ENCODE assay signal across 23 mouse cellular contexts in the genomic region with DNA sequence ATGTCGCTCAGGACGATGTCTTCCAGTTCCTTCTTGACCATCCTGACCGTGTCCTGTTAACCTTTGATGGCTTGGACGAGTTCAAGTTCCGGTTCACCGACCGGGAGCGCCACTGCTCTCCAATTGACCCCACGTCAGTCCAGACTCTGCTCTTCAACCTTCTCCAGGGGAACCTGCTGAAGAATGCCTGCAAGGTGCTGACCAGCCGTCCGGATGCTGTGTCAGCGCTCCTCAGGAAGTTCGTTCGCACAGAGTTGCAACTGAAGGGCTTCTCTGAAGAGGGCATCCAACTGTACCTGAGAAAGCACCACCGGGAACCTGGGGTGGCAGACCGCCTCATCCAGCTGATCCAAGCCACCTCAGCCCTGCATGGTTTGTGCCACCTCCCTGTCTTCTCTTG. TPM values are rescaled to one million over a fixed set of nuclear protein-coding genes. Genes with fewer than 3 reads are reported as not detected.
DNase-seq lines count a peak whose midpoint lies in the region; ATAC-seq and TF ChIP-seq lines count a peak whose summit lies in the region.
"Had no signal": no experiment of that assay in that cellular context is flagged by ENCODE, and none has a peak within 500 bp of the region (broad histone marks: within the 10 kb centered on the region; RNA-seq: fewer than 3 reads in every experiment).

No protein-coding gene starts in this region.

- no peak overlapping the region for H3K27ac ChIP-seq in kidney, embryonic 15.5 days
- peak overlapping the region; percentile 67 for H3K27ac ChIP-seq in bone marrow, adult 2 months (ENCODE audit: control insufficient read depth, insufficient read depth, low read depth, low read length, poor library complexity)
- no peak overlapping the region for H3K27ac ChIP-seq in kidney, postnatal 0 days
- H3K27ac ChIP-seq: forebrain, embryonic 13.5 days; hindbrain, embryonic 12.5 days; liver, embryonic 14.5 days had no signal

- no peak overlapping the region for H3K4me2 ChIP-seq in kidney, embryonic 15.5 days
- H3K4me2 ChIP-seq in kidney, postnatal 0 days (ENCODE audit: low read length), result no peak overlapping the region
- H3K4me2 ChIP-seq: forebrain, embryonic 13.5 days; hindbrain, embryonic 12.5 days had no signal

- DNase-seq in kidney, adult 11 months, result peak; percentile 90
- DNase-seq in kidney, postnatal 0 days (ENCODE audit: low spot score), result no peak
- DNase-seq in kidney, postnatal 4 days, result peak; percentile 30 to 66
- no peak for DNase-seq in cerebellum, adult 18-20 months
- DNase-seq in adipocyte (ENCODE audit: low spot score), result no peak
- DNase-seq: adrenal gland, postnatal 36 days; cerebellum, adult 9-10 months; gastrocnemius, postnatal 14 days; left cerebral cortex, postnatal 4 days; liver; lung, adult 2 months; lung, postnatal 14 days; right cerebral cortex, adult 18-20 months; spleen, adult 18-20 months; thymus, postnatal 14 days had no signal

- H3K4me3 ChIP-seq in kidney, embryonic 15.5 days (replicated peaks), result no peak overlapping the region
- peak overlapping the region; percentile 44 for H3K4me3 ChIP-seq in bone marrow, adult 2 months (replicated peaks; ENCODE audit: control insufficient read depth, low read depth, low read length)
- H3K4me3 ChIP-seq in kidney, postnatal 0 days (replicated peaks; ENCODE audit: low read depth, low read length), result no peak overlapping the region
- H3K4me3 ChIP-seq: forebrain, embryonic 13.5 days; hindbrain, embryonic 12.5 days had no signal

- no peaks in the 10 kb centered on the region for H3K9me3 ChIP-seq in kidney, embryonic 15.5 days (replicated peaks)
- no peaks in the 10 kb centered on the region for H3K9me3 ChIP-seq in kidney, postnatal 0 days (replicated peaks; ENCODE audit: low read length)
- H3K9me3 ChIP-seq: forebrain, embryonic 13.5 days; hindbrain, embryonic 12.5 days had no signal

- no peak for TF ChIP-seq CTCF in bone marrow, adult 2 months (IDR thresholded peaks at IDR 0.05; ENCODE audit: control insufficient read depth, insufficient read depth, low read length)
- no peak for TF ChIP-seq CTCF in kidney, postnatal 0 days (IDR thresholded peaks at IDR 0.05; ENCODE audit: low read depth)

- H3K36me3 ChIP-seq in kidney, embryonic 15.5 days, result no peaks in the 10 kb centered on the region
- H3K36me3 ChIP-seq in kidney, postnatal 0 days (ENCODE audit: insufficient read depth, low read length), result no peaks in the 10 kb centered on the region
- H3K36me3 ChIP-seq: hindbrain, embryonic 12.5 days had no signal

- no peaks in the 10 kb centered on the region for H3K27me3 ChIP-seq in kidney, embryonic 15.5 days
- no peaks in the 10 kb centered on the region for H3K27me3 ChIP-seq in kidney, postnatal 0 days (ENCODE audit: insufficient read depth, low read length)
- H3K27me3 ChIP-seq: forebrain, embryonic 13.5 days; hindbrain, embryonic 12.5 days had no signal

- no peak; the same call in 1 of the 2 replicates for ATAC-seq in kidney, embryonic 15.5 days (replicated peaks; ENCODE audit: low FRiP score)
- peak; percentile 85 for ATAC-seq in kidney, postnatal 0 days (replicated peaks; ENCODE audit: low FRiP score, low read depth)
- ATAC-seq: forebrain, embryonic 13.5 days; intestine, embryonic 16.5 days; midbrain, embryonic 16.5 days had no signal

- TF ChIP-seq POLR2A in bone marrow, adult 2 months (IDR thresholded peaks at IDR 0.05; ENCODE audit: borderline replicate concordance, control insufficient read depth, low read depth, low read length), result 0 out of 2 replicates have a peak, but pooled peaks have one; percentile 22

- no peak overlapping the region for H3K9ac ChIP-seq in kidney, embryonic 15.5 days
- H3K9ac ChIP-seq in kidney, postnatal 0 days (ENCODE audit: low read depth, low read length), result no peak overlapping the region
- H3K9ac ChIP-seq: forebrain, embryonic 13.5 days; hindbrain, embryonic 12.5 days; liver, embryonic 14.5 days had no signal

- H3K4me1 ChIP-seq in kidney, embryonic 15.5 days, result peaks cover 29% of the 10 kb centered on the region
- peaks cover 12% of the 10 kb centered on the region for H3K4me1 ChIP-seq in bone marrow, adult 2 months (ENCODE audit: control insufficient read depth, insufficient read depth, low read length)
- H3K4me1 ChIP-seq in kidney, postnatal 0 days (replicated peaks; ENCODE audit: insufficient read depth, low read length), result peaks cover 5% of the 10 kb centered on the region; the same call in 1 of the 2 replicates

- whole genome bisulfite sequencing in kidney, embryonic 15.5 days, result 52% methylated on average over 16 of the region's 16 CpGs
- 36% methylated on average over 16 of the region's 16 CpGs for WGBS in bone marrow, adult 2 months
- WGBS in kidney, postnatal 0 days, result 52% methylated on average over 16 of the region's 16 CpGs

RNA-seq across cellular contexts. Expression of gene Nod2, which starts 17.0 kb away (rescaled TPM):
- polyA plus RNA-seq in kidney, embryonic 15.5 days (2015; fragmentation: Nextera tagmentation; extraction: Ambion mirVana), result 0.24 and 0.34 TPM in 2 replicates
- polyA plus RNA-seq in bone marrow, adult 2 months (2011; ENCODE audit: insufficient read depth, insufficient read length, low replicate concordance, missing spikeins), result 2.6 TPM in 1 of 2 replicates, not detected in the other
- polyA plus RNA-seq in kidney, postnatal 0 days (2015; fragmentation: Nextera tagmentation; extraction: Ambion mirVana), result 0.32 and 0.38 TPM in 2 replicates
- polyA plus RNA-seq: heart, embryonic 14.5 days had no signal

RNA-seq across cellular contexts. Expression of gene Snx20, which starts 28.2 kb away (rescaled TPM):
- polyA plus RNA-seq in kidney, embryonic 15.5 days (2015; fragmentation: Nextera tagmentation; extraction: Ambion mirVana), result 1.7 and 2.3 TPM in 2 replicates
- polyA plus RNA-seq in bone marrow, adult 2 months (2011; ENCODE audit: insufficient read depth, insufficient read length, low replicate concordance, missing spikeins), result 7.9 and 18.6 TPM in 2 replicates
- 2.9 and 3.0 TPM in 2 replicates for polyA plus RNA-seq in kidney, postnatal 0 days (2015; fragmentation: Nextera tagmentation; extraction: Ambion mirVana)

RNA-seq across cellular contexts. Expression of gene Cyld, which starts 32.7 kb away (rescaled TPM):
- polyA plus RNA-seq in kidney, embryonic 15.5 days (2015; fragmentation: Nextera tagmentation; extraction: Ambion mirVana), result 13.2 and 13.9 TPM in 2 replicates
- 7.5 and 10.9 TPM in 2 replicates for polyA plus RNA-seq in bone marrow, adult 2 months (2011; ENCODE audit: insufficient read depth, insufficient read length, low replicate concordance, missing spikeins)
- 9.5 and 11.4 TPM in 2 replicates for polyA plus RNA-seq in kidney, postnatal 0 days (2015; fragmentation: Nextera tagmentation; extraction: Ambion mirVana)

Comparison
In these comparisons a context has a peak if more than half of its experiments do, and no peak if none do; other contexts are left out.
1. DNase-seq: peak in kidney, adult 11 months (single experiment) and kidney, postnatal 4 days (2 of 2); none in kidney, postnatal 0 days (single experiment), cerebellum, adult 18-20 months (0 of 2) and adipocyte (single experiment).